Mouse (Mus musculus): ENCODE results near the gene Catsper4.

- TF ChIP-seq TAL1 (IDR thresholded peaks at IDR 0.05; ENCODE audit: low read length): no peak
- TF ChIP-seq GATA1 (IDR thresholded peaks at IDR 0.05; ENCODE audit: low read length): no peak
Measured at GRCm38 (mm10) chr4:134172391-134172790, 54.8 kb downstream of the Catsper4 start.
